Mouse (Mus musculus) stomach, embryonic 15.5 days (tissue): ENCODE data around the gene Scn10a. TPM values are rescaled to one million over a fixed set of nuclear protein-coding genes. Genes with fewer than 3 reads are reported as not detected.

Experiments used
- ATAC-seq: fragments of 200-750 bp; cut with Nextera tagmentation; 2 replicates; pipeline ENCODE4 v1.8.0; 2017; ENCODE audit warnings: low read depth, moderate number of reproducible peaks, moderate TSS enrichment; ENCODE audit not compliant: insufficient read depth, low FRiP score
- H3K27ac ChIP-seq: fragments of 300-500 bp; sonication (generic); 2 replicates; pipeline ENCODE4 v1.5.1; 2015; ENCODE audit warnings: mild to moderate bottlenecking, inconsistent platforms
- H3K27me3 ChIP-seq: fragments of 300-500 bp; sonication (generic); replicated peaks from 2 replicates; pipeline ENCODE4 v1.6.1; 2015; ENCODE audit warnings: inconsistent platforms
- H3K36me3 ChIP-seq: fragments of 300-500 bp; sonication (generic); 2 replicates; pipeline ENCODE4 v1.6.1; 2015; ENCODE audit warnings: inconsistent platforms
- H3K4me1 ChIP-seq: fragments of 300-500 bp; sonication (generic); 2 replicates; pipeline ENCODE4 v1.6.1; 2015; ENCODE audit warnings: inconsistent platforms
- H3K4me2 ChIP-seq: fragments of 300-500 bp; sonication (generic); 2 replicates; pipeline ENCODE4 v1.6.1; 2015; ENCODE audit warnings: mild to moderate bottlenecking, inconsistent platforms
- H3K4me3 ChIP-seq: fragments of 300-500 bp; sonication (generic); replicated peaks from 2 replicates; pipeline ENCODE4 v1.5.1; 2015; ENCODE audit warnings: inconsistent platforms
- H3K9ac ChIP-seq: fragments of 300-500 bp; sonication (generic); 2 replicates; pipeline ENCODE4 v1.6.1; 2015; ENCODE audit warnings: inconsistent platforms
- H3K9me3 ChIP-seq: fragments of 300-500 bp; sonication (generic); 2 replicates; pipeline ENCODE4 v1.6.1; 2016; ENCODE audit warnings: inconsistent platforms
- WGBS: fragments of 180-500 bp; shearing (Covaris S2); methylation state at CpG from one replicate; pipeline ENCODE4 v1.1.7; 2015; 5-methylcytosine and 5-hydroxymethylcytosine counted together
- polyA plus RNA-seq: library from polyadenylated mRNA; unstranded; fragments of >200 nt; fragmentation: Nextera tagmentation; extraction: Ambion mirVana; gene quantifications from 2 replicates; pipeline ENCODE4 v1.2.1, GENCODE M21; 2015

Gene Scn10a
- polyA plus RNA-seq, 1 experiment from 2014 or later = not detected

DNA sequence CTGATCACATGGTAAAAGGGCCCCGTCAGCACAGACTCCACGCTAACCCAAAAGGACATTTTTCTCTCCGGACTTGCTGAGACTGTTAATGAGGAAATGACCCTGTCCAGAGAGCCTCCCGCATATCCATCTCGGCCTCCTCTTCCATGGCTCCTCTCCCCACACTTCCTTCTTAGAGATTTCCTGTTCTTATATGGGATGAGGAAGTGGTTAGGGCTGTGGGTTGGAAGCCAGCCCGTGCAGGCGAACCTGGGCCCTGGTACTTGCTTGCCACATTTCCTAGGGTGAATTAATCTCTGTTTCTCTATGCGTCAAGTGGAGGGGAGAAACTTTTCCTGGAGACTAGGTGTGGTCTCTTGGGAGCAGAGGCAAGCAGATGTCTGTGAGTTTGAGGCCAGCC, 150.4 kb downstream of the Scn10a start:
- H3K4me1 ChIP-seq = no peaks in the 10 kb centered on the region
- no peaks in the 10 kb centered on the region for H3K9me3 ChIP-seq
- H3K27me3 ChIP-seq = peaks cover 35% of the 10 kb centered on the region
- H3K4me3 ChIP-seq = no peak overlapping the region
- no peak overlapping the region for H3K9ac ChIP-seq
- no peak for ATAC-seq
- WGBS = 66% methylated on average over 8 of the region's 8 CpGs
- H3K4me2 ChIP-seq = no peak overlapping the region
- H3K36me3 ChIP-seq = no peaks in the 10 kb centered on the region
- H3K27ac ChIP-seq = no peak overlapping the region

DNA sequence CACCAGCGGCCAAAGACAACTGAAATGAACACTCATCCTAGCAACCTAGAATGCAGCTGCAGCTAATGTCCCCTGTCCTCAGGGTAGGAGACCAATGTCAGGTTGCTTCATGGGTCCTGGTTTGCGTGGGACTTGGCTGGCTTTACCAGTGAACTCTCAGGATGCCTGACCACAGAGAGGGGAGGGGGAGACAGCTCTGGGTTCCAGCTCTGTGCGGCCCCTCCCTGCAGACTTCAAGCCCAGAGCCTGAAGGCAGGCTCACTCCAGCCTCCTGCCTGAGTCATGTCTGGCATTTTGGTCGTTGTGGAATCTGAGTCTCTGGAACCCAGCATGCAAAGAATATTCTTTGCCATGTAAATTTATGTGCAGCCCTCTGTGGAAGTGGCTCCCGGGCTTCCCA, 151.3 kb downstream of the Scn10a start:
- Histone ChIP-seq H3K36me3 (no peaks in the 10 kb centered on the region), H3K9me3 (no peaks in the 10 kb centered on the region), H3K4me3 (no peak overlapping the region), H3K9ac (no peak overlapping the region), H3K27ac (no peak overlapping the region), H3K4me2 (no peak overlapping the region), H3K4me1 (no peaks in the 10 kb centered on the region), H3K27me3 (peaks cover 27% of the 10 kb centered on the region)
- ATAC-seq = no peak
- 77% methylated on average over 5 of the region's 5 CpGs for WGBS

DNA sequence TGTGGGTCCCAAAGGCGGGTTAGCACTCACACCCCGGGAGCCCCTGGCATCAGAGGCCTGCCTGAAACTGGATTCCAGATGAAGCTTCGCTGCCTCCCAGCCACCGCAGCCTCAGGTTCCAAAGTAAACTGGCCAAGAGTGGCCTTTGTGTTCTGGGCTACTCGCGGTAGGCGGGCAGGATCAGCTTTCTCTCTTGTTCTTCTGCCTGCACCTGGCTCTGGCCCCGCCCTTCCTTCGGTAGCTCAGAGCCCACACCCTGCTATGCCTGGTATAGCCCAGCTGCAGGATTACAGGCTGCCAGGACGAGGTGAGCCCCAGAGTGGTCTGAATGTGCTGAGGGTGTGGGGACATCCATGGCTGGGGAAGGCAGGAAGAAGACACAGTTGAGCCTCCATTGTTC, 152.9 kb downstream of the Scn10a start:
- no peaks in the 10 kb centered on the region for H3K9me3 ChIP-seq
- 0 out of 2 replicates have a peak, but pooled peaks cover 2% of the 10 kb centered on the region for H3K4me1 ChIP-seq
- H3K4me3 ChIP-seq = no peak overlapping the region
- no peak overlapping the region for H3K27ac ChIP-seq
- 19% methylated on average over 10 of the region's 10 CpGs for WGBS
- H3K4me2 ChIP-seq = 0 out of 2 replicates have a peak overlapping the region, but pooled peaks have one; percentile 8
- peaks cover 11% of the 10 kb centered on the region for H3K27me3 ChIP-seq
- no peaks in the 10 kb centered on the region for H3K36me3 ChIP-seq
- H3K9ac ChIP-seq = no peak overlapping the region
- ATAC-seq = peak; percentile 61

DNA sequence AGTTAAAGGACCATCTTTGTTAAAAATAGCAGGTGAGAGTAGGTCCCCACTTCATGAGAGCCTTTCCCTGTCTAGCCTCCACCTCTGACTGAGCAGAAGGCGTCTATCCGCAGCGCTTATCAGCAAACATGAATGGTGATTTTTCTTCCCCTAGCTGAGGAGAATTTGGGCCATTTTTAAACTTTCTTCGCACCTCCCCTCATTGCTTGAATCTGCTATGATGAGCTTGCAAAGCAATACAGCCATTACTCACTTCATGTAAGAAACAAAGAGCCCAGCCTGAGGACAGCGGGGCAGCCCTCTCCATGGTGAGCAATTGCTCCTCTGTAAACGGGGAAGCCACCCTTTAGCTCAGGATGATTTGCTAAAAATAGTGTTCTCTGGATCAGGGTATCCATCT, 154.3 kb downstream of the Scn10a start:
- Histone ChIP-seq H3K27me3 (no peaks in the 10 kb centered on the region; the same call in 1 of the 2 replicates), H3K36me3 (no peaks in the 10 kb centered on the region), H3K9me3 (no peaks in the 10 kb centered on the region), H3K27ac (no peak overlapping the region), H3K4me3 (no peak overlapping the region), H3K9ac (no peak overlapping the region), H3K4me2 (no peak overlapping the region), H3K4me1 (peaks cover 2% of the 10 kb centered on the region; the same call in 1 of the 2 replicates)
- WGBS = 59% methylated on average over 6 of the region's 6 CpGs
- no peak for ATAC-seq

DNA sequence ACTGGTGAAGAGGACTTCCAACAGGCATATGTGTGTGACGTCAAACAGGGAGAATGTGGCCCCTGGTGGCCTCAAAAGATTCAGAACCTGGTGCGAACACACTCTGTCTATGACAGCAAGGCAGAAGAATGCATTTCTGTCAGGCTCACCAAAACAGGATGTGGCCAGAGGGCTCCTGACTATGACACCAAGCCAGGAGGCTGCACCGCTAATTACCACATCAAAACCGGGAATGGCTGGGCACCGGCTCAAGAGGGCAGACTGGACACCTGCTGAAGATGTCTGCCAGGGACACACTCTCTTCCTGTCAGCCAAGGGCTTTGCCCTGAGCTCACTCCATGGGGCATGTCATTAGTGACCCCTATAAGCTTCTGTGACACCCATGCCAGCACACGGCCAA, 155.5 kb downstream of the Scn10a start:
- no peaks in the 10 kb centered on the region for H3K36me3 ChIP-seq
- no peak overlapping the region for H3K9ac ChIP-seq
- no peak overlapping the region for H3K4me3 ChIP-seq
- no peak overlapping the region for H3K27ac ChIP-seq
- no peaks in the 10 kb centered on the region; the same call in 1 of the 2 replicates for H3K27me3 ChIP-seq
- H3K4me2 ChIP-seq = no peak overlapping the region
- no peaks in the 10 kb centered on the region for H3K9me3 ChIP-seq
- H3K4me1 ChIP-seq = peaks cover 2% of the 10 kb centered on the region; the same call in 1 of the 2 replicates
- ATAC-seq = no peak
- 65% methylated on average over 6 of the region's 6 CpGs for WGBS

DNA sequence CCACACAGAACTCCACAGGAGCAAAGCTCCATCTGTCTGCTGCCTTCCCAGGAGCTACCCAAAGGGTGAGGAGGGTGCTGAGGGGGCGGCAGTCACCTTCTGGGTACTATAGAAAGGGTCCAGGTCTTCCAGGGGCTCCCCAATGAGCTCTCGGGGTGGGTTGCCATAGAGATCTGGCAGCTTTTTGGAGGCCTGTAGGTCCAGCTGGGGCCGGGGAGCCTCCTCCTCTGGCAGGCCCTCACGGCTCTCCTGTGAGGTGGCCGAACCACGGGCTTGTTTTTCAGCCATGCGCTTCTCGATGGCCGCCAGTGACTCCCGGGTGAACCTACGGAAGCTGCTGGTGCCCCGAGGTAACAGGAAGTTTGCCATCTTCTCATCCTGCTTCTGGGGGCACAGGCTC, 156.9 kb downstream of the Scn10a start:
- H3K4me2 ChIP-seq = no peak overlapping the region
- no peaks in the 10 kb centered on the region for H3K36me3 ChIP-seq
- no peak overlapping the region for H3K9ac ChIP-seq
- H3K4me1 ChIP-seq = peaks cover 6% of the 10 kb centered on the region; the same call in 1 of the 2 replicates
- H3K9me3 ChIP-seq = no peaks in the 10 kb centered on the region
- H3K4me3 ChIP-seq = no peak overlapping the region
- H3K27ac ChIP-seq = no peak overlapping the region
- no peaks in the 10 kb centered on the region; the same call in 1 of the 2 replicates for H3K27me3 ChIP-seq
- WGBS = 66% methylated on average over 12 of the region's 12 CpGs
- no peak for ATAC-seq

DNA sequence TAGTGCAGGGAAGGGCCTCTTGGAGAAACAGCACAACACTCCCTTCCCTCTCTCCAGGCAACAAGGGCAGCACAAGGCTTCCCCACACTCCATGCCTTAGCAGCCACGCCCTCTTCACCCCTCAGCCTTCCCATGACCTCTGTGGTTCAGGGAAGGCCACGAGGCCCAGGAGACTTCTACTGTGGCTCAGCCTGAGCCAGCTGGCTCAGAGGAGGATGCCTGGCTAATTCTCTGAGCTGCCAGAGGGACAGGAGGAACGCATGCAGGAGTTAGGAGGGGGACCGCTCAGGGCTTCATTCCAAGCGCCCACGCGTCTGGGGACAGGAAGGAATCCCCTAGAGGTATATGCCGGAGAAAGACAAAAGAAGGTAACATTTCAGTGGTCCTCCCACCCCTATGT, 157.4 kb downstream of the Scn10a start:
- no peak overlapping the region for H3K9ac ChIP-seq
- no peak overlapping the region for H3K27ac ChIP-seq
- no peak overlapping the region for H3K4me2 ChIP-seq
- WGBS = 59% methylated on average over 8 of the region's 8 CpGs
- no peak for ATAC-seq
- H3K4me1 ChIP-seq = peaks cover 6% of the 10 kb centered on the region; the same call in 1 of the 2 replicates
- no peaks in the 10 kb centered on the region; the same call in 1 of the 2 replicates for H3K27me3 ChIP-seq
- no peak overlapping the region for H3K4me3 ChIP-seq
- H3K9me3 ChIP-seq = no peaks in the 10 kb centered on the region
- H3K36me3 ChIP-seq = no peaks in the 10 kb centered on the region

DNA sequence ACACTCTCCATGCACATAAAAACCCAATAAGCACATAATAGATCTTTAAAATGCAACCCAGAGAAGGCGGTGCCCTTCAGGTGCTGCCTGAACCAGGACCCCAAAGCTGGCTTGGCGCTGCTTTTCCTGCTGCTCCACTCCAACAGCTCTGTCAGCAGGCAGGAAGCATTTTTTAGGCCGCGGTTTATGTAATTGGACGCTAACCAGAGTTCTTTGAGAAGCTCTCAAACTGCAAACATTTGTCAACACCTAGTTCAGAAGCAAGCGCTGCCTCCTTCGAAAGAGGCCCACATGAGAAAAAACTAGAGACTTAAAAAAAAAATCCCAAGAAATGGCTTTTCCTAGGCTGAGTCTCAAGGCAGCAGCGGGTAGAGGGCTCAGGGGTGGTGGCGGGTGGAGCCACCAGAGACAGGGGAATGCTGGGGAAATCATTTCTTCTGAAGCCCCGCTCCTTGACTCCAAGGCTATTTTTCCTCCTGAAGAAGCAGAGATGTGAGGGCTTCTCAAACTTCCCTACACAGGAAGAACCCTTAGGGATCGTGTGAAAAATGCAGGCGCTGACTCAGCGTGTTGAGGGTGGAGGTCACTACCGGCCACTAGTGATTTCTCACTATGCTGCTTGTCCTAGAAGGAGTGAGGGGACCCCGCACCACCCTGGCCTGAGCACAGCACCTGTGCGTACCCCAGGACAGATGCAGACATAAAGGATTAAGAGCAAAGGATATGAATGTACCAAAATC, 159.4 kb downstream of the Scn10a start:
- H3K4me2 ChIP-seq = no peak overlapping the region
- no peaks in the 10 kb centered on the region for H3K36me3 ChIP-seq
- no peak overlapping the region for H3K4me3 ChIP-seq
- peaks cover 6% of the 10 kb centered on the region; the same call in 1 of the 2 replicates for H3K4me1 ChIP-seq
- no peaks in the 10 kb centered on the region for H3K27me3 ChIP-seq
- no peak overlapping the region for H3K27ac ChIP-seq
- no peaks in the 10 kb centered on the region for H3K9me3 ChIP-seq
- no peak overlapping the region for H3K9ac ChIP-seq
- WGBS = 57% methylated on average over 16 of the region's 16 CpGs
- no peak for ATAC-seq

Other genes starting within 250 kb of the Scn10a start
- gene Scn5a, start 140.3 kb downstream of the Scn10a start, polyA plus RNA-seq = 0.19 and 0.42 TPM in 2 replicates
- 0.03 and 0.04 TPM in 2 replicates for gene Scn11a, start 106.1 kb upstream of the Scn10a start, polyA plus RNA-seq
- 42.3 TPM in 2 replicates for gene Wdr48, start 175.6 kb upstream of the Scn10a start, polyA plus RNA-seq
- 28.7 and 30.8 TPM in 2 replicates for gene Gorasp1, start 218.2 kb upstream of the Scn10a start, polyA plus RNA-seq
- 0.06 and 0.14 TPM in 2 replicates for gene Ttc21a, start 218.3 kb upstream of the Scn10a start, polyA plus RNA-seq